Mouse (Mus musculus): Measurements from ENCODE around the gene Olfr960. TPM values are rescaled to one million over a fixed set of nuclear protein-coding genes. Genes with fewer than 3 reads are reported as not detected.

Gene Olfr960
- polyA plus RNA-seq, 1 experiment, result not detected

GRCm38 (mm10) chr9:39654756-39655396 lies 33.7 kb downstream of the Olfr960 start:
- H3K27ac ChIP-seq (replicated peaks; ENCODE audit: low read depth, low read length), result no peak overlapping the region
- H3K4me3 ChIP-seq (ENCODE audit: insufficient read depth, low read depth, low read length), result no peak overlapping the region
- H3K4me1 ChIP-seq (ENCODE audit: control insufficient read depth, insufficient read depth, insufficient read length, low read length), result no peaks in the 10 kb centered on the region

- no peak within 1 kb of the TSS for H3K4me3 ChIP-seq (ENCODE audit: insufficient read depth, low read depth, low read length)
- H3K4me1 ChIP-seq (ENCODE audit: control insufficient read depth, insufficient read depth, insufficient read length, low read length), result no peaks in the 10 kb centered on the region
- H3K27ac ChIP-seq (replicated peaks; ENCODE audit: low read depth, low read length), result no peak within 1 kb of the TSS
Observed at GRCm38 (mm10) chr9:39666905-39667304, 45.7 kb downstream of the Olfr960 start, which contains the start of gene Olfr963. Gene Olfr963 (plus strand): TSS chr9:39667205.

- Histone ChIP-seq H3K27ac (replicated peaks; ENCODE audit: low read depth, low read length) (no peak overlapping the region), H3K4me3 (ENCODE audit: insufficient read depth, low read depth, low read length) (no peak overlapping the region), H3K4me1 (ENCODE audit: control insufficient read depth, insufficient read depth, insufficient read length, low read length) (no peaks in the 10 kb centered on the region)
Observed at GRCm38 (mm10) chr9:39669723-39670122, 48.5 kb downstream of the Olfr960 start.

Other genes with a start within 250 kb of the Olfr960 start
- gene Olfr951, start 234.0 kb upstream of the Olfr960 start, polyA plus RNA-seq (2012; ENCODE audit: insufficient read depth, insufficient read length, missing spikeins), result not detected in 2 replicates
- not detected in 2 replicates for gene Olfr952, start 194.2 kb upstream of the Olfr960 start, polyA plus RNA-seq (2012; ENCODE audit: insufficient read depth, insufficient read length, missing spikeins)
- not detected in 2 replicates for gene Olfr954, start 164.7 kb upstream of the Olfr960 start, polyA plus RNA-seq (2012; ENCODE audit: insufficient read depth, insufficient read length, missing spikeins)
- gene Olfr955, start 149.4 kb upstream of the Olfr960 start, polyA plus RNA-seq (2012; ENCODE audit: insufficient read depth, insufficient read length, missing spikeins), result not detected in 2 replicates
- gene Olfr44, start 127.4 kb upstream of the Olfr960 start, polyA plus RNA-seq (2012; ENCODE audit: insufficient read depth, insufficient read length, missing spikeins), result not detected in 2 replicates
- gene Olfr957, start 105.6 kb upstream of the Olfr960 start, polyA plus RNA-seq (2012; ENCODE audit: insufficient read depth, insufficient read length, missing spikeins), result not detected in 2 replicates
- gene Olfr958, start 67.3 kb upstream of the Olfr960 start, polyA plus RNA-seq (2012; ENCODE audit: insufficient read depth, insufficient read length, missing spikeins), result not detected in 2 replicates
- gene Olfr959, start 45.8 kb upstream of the Olfr960 start, polyA plus RNA-seq (2012; ENCODE audit: insufficient read depth, insufficient read length, missing spikeins), result not detected in 2 replicates
- gene AW551984, start 17.0 kb upstream of the Olfr960 start, polyA plus RNA-seq (2012; ENCODE audit: insufficient read depth, insufficient read length, missing spikeins), result not detected in 2 replicates
- not detected in 2 replicates for gene Olfr148, start 10.7 kb upstream of the Olfr960 start, polyA plus RNA-seq (2012; ENCODE audit: insufficient read depth, insufficient read length, missing spikeins)
- gene Olfr961, start 23.7 kb downstream of the Olfr960 start, polyA plus RNA-seq (2012; ENCODE audit: insufficient read depth, insufficient read length, missing spikeins), result not detected in 2 replicates
- not detected in 2 replicates for gene Olfr963, start 45.8 kb downstream of the Olfr960 start, polyA plus RNA-seq (2012; ENCODE audit: insufficient read depth, insufficient read length, missing spikeins)
- not detected in 2 replicates for gene Olfr149, start 85.7 kb downstream of the Olfr960 start, polyA plus RNA-seq (2012; ENCODE audit: insufficient read depth, insufficient read length, missing spikeins)
- not detected in 2 replicates for gene Olfr965, start 90.0 kb downstream of the Olfr960 start, polyA plus RNA-seq (2012; ENCODE audit: insufficient read depth, insufficient read length, missing spikeins)
- gene Olfr150, start 109.6 kb downstream of the Olfr960 start, polyA plus RNA-seq (2012; ENCODE audit: insufficient read depth, insufficient read length, missing spikeins), result not detected in 2 replicates
- gene Olfr967, start 124.9 kb downstream of the Olfr960 start, polyA plus RNA-seq (2012; ENCODE audit: insufficient read depth, insufficient read length, missing spikeins), result not detected in 2 replicates
- gene Olfr968, start 161.9 kb downstream of the Olfr960 start, polyA plus RNA-seq (2012; ENCODE audit: insufficient read depth, insufficient read length, missing spikeins), result not detected in 2 replicates
- gene Olfr969, start 169.6 kb downstream of the Olfr960 start, polyA plus RNA-seq (2012; ENCODE audit: insufficient read depth, insufficient read length, missing spikeins), result not detected in 2 replicates
- not detected in 2 replicates for gene Olfr970, start 187.5 kb downstream of the Olfr960 start, polyA plus RNA-seq (2012; ENCODE audit: insufficient read depth, insufficient read length, missing spikeins)
- not detected in 2 replicates for gene Olfr971, start 215.5 kb downstream of the Olfr960 start, polyA plus RNA-seq (2012; ENCODE audit: insufficient read depth, insufficient read length, missing spikeins)
- gene Olfr972, start 245.0 kb downstream of the Olfr960 start, polyA plus RNA-seq (2012; ENCODE audit: insufficient read depth, insufficient read length, missing spikeins), result not detected in 2 replicates

All from brown adipose tissue, adult 24 weeks (tissue).